Mouse (Mus musculus) heart, adult 2 months (tissue): ENCODE data around the gene Btbd9.

Experiments used
- CTCF ChIP-seq: fragments of 200-600 bp; IDR thresholded peaks from 2 replicates; pipeline ENCODE4 v1.8.1; 2022; ENCODE audit warnings: antibody characterized with exemption, mild to moderate bottlenecking, moderate library complexity
- EP300 ChIP-seq: fragments of 200-500 bp; IDR thresholded peaks from 2 replicates; pipeline ENCODE4 v1.6.1; 2011; ENCODE audit warnings: low read depth, low read length, control low read depth; ENCODE audit not compliant: insufficient read depth
- POLR2A ChIP-seq: fragments of 200-500 bp; IDR thresholded peaks from 2 replicates; pipeline ENCODE4 v1.6.1; 2011; ENCODE audit warnings: mild to moderate bottlenecking, low read depth, low read length, control low read depth; ENCODE audit not compliant: insufficient read depth

GRCm38 (mm10) chr17:30269136-30270063, 306.9 kb downstream of the Btbd9 start:
- TF ChIP-seq CTCF (no peak), POLR2A (no peak), EP300 (no peak)
